Mouse (Mus musculus) cerebellum, adult 2 months (tissue): Measurements from ENCODE around the gene Fbxo21.

Source experiments
- CTCF ChIP-seq: fragments of 200-500 bp; IDR thresholded peaks from 2 replicates; pipeline ENCODE4 v1.5.1; 2011; ENCODE audit warnings: low read depth, mild to moderate bottlenecking, control low read depth, low read length, moderate library complexity, borderline replicate concordance; ENCODE audit not compliant: insufficient read depth
- POLR2A ChIP-seq: fragments of 200-500 bp; IDR thresholded peaks from 2 replicates; pipeline ENCODE4 v1.6.1; 2011; ENCODE audit warnings: low read length, control low read depth, borderline replicate concordance; ENCODE audit not compliant: insufficient read depth

DNA sequence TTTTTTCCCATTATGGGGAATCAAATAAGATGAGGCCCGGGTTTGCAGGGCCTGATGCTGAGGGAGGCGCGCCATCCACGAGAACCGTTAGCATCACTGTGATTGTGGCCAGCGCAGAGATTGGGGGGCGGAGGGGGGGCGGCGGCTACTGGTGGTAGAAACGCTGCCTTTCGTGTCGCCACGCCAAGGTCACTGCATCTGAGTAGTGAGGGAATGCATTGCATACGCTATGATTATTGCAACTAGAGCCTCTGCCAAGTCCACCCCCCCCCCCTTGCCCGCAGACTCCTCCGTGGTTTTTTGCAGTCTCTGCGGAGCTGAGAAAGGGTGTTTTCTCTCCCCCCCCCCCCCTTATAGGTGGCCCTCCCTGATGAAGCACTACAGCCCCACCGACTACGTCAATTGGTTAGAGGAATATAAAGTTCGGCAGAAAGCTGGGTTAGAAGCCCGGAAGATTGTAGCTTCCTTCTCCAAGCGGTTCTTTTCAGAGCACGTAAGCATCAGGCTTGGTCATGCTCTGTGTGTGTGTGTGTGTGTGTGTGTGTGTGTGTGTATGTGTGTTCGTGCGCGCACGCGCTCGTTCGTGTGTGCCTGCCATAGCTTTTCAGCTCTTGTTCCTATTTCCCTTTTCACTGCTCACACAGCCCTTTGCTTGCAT is 1.1 kb downstream of the Fbxo21 start:
- TF ChIP-seq CTCF (no peak), POLR2A (no peak)
